In the genomic region with DNA sequence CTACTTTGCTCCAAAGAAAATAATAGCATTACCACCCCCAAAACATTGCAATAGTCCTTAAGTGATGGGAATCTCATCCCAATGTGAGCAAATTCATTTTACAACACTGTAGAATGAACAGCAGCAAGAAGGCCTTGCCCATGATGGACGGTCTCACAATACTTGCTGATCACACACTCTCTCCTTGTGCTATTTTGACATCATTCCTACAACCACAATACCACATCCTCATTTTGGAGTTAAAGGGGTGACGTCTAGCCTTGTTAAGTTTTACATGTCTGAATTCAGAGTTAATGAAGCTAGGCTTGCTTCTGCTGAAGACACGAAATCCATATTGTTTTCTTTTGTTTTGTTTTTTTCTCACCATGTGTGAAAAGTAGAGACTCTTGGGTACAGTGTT, we compare ENCODE assay signal across 22 mouse cellular contexts.
DNase-seq lines count a peak whose midpoint lies in the region; ATAC-seq lines count a peak whose summit lies in the region.
"Had no signal": no experiment of that assay in that cellular context is flagged by ENCODE, and none has a peak within 500 bp of the region (broad histone marks: within the 10 kb centered on the region; RNA-seq: fewer than 3 reads in every experiment).

No protein-coding gene starts in this region.

- H3K4me1 ChIP-seq in liver, embryonic 11.5 days (replicated peaks; ENCODE audit: control insufficient read depth, insufficient read depth, low read length), result no peaks in the 10 kb centered on the region
- H3K4me1 ChIP-seq: embryonic facial prominence, embryonic 10.5 days; embryonic facial prominence, embryonic 12.5 days; forebrain, embryonic 13.5 days; forebrain, embryonic 15.5 days had no signal

- H3K27ac ChIP-seq in liver, embryonic 11.5 days (ENCODE audit: low read depth, low read length), result no peak overlapping the region
- H3K27ac ChIP-seq: embryonic facial prominence, embryonic 10.5 days; embryonic facial prominence, embryonic 12.5 days; forebrain, embryonic 13.5 days; forebrain, embryonic 15.5 days had no signal

- no peaks in the 10 kb centered on the region for H3K27me3 ChIP-seq in liver, embryonic 11.5 days (replicated peaks; ENCODE audit: control insufficient read depth, insufficient read depth, low read length)
- H3K27me3 ChIP-seq: embryonic facial prominence, embryonic 12.5 days; forebrain, embryonic 13.5 days; forebrain, embryonic 15.5 days; Patski had no signal

- H3K4me3 ChIP-seq in liver, embryonic 11.5 days (ENCODE audit: low read depth, low read length), result no peak overlapping the region
- H3K4me3 ChIP-seq: embryonic facial prominence, embryonic 10.5 days; embryonic facial prominence, embryonic 12.5 days; forebrain, embryonic 13.5 days; forebrain, embryonic 15.5 days had no signal

- 0 out of 2 replicates have a peak, but pooled peaks have one; percentile 39 for ATAC-seq in common myeloid progenitor, adult 5-6 weeks (replicated peaks; ENCODE audit: low read depth, poor library complexity, severe bottlenecking)
- ATAC-seq in megakaryocyte, adult 5-6 weeks (ENCODE audit: poor library complexity, severe bottlenecking), result peak; percentile 40; the same call in 1 of the 2 replicates
- no peak for ATAC-seq in liver, embryonic 11.5 days (replicated peaks; ENCODE audit: low FRiP score)
- ATAC-seq in megakaryocyte-erythroid progenitor cell, adult 5-6 weeks (replicated peaks; ENCODE audit: low FRiP score, low TSS enrichment, poor library complexity, severe bottlenecking), result no peak
- ATAC-seq: activated CD4-positive, CD25-positive, alpha-beta regulatory T cell, adult 4 months; forebrain, embryonic 13.5 days; forebrain, embryonic 15.5 days; forebrain, postnatal 0 days; Patski had no signal

- WGBS in liver, embryonic 11.5 days, result 63% methylated on average over 3 of the region's 3 CpGs

- no peaks in the 10 kb centered on the region for H3K36me3 ChIP-seq in liver, embryonic 11.5 days (ENCODE audit: control insufficient read depth, insufficient read depth, low read length)
- H3K36me3 ChIP-seq: embryonic facial prominence, embryonic 10.5 days; embryonic facial prominence, embryonic 12.5 days; forebrain, embryonic 15.5 days; G1E had no signal

- H3K9ac ChIP-seq in liver, embryonic 11.5 days (ENCODE audit: low read depth, low read length), result no peak overlapping the region
- H3K9ac ChIP-seq: embryonic facial prominence, embryonic 12.5 days; forebrain, embryonic 13.5 days; forebrain, embryonic 15.5 days; forebrain, postnatal 0 days had no signal

- H3K9me3 ChIP-seq in liver, embryonic 11.5 days (ENCODE audit: control insufficient read depth, low read length), result no peaks in the 10 kb centered on the region
- H3K9me3 ChIP-seq: embryonic facial prominence, embryonic 12.5 days; forebrain, embryonic 15.5 days had no signal

- DNase-seq in 416B (ENCODE audit: low read depth), result peak; percentile 5
- no peak for DNase-seq in adrenal gland, adult 2 months
- no peak for DNase-seq in liver, embryonic 11.5 days (ENCODE audit: low spot score)
- DNase-seq: adrenal gland, postnatal 10 days; adrenal gland, postnatal 25 days; cerebellum, adult 11 months; cerebellum, adult 18-20 months; cerebellum, adult 8-10 months; cerebellum, adult 9-11 months; cerebellum, postnatal 14 days; cerebellum, postnatal 36 days; forebrain, postnatal 0 days had no signal

- no peak overlapping the region for H3K4me2 ChIP-seq in liver, embryonic 11.5 days
- H3K4me2 ChIP-seq: embryonic facial prominence, embryonic 12.5 days; forebrain, embryonic 13.5 days; forebrain, embryonic 15.5 days had no signal

Comparison
In these comparisons a context has a peak if more than half of its experiments do, and no peak if none do; other contexts are left out.
1. ATAC-seq: peak in common myeloid progenitor, adult 5-6 weeks (single experiment) and megakaryocyte, adult 5-6 weeks (single experiment); none in liver, embryonic 11.5 days (single experiment) and megakaryocyte-erythroid progenitor cell, adult 5-6 weeks (single experiment).